Mouse (Mus musculus) myocyte (in vitro differentiated cells): Measurements from ENCODE around the gene Tmem63c.

ENCODE experiments used
- MYOD1 ChIP-seq, 3 experiments: IDR thresholded peaks; one replicate each; pipeline ENCODE4 v1.6.1; 2011; ENCODE audit warnings: control low read depth in 2 of 3, low read depth in 2 of 3, mild to moderate bottlenecking in 2 of 3, moderate library complexity in 1 of 3; ENCODE audit not compliant: insufficient read length in 2 of 3, control insufficient read depth in 1 of 3
- POLR2A ChIP-seq: IDR thresholded peaks from one replicate; pipeline ENCODE4 v1.6.1; 2011; ENCODE audit warnings: low read depth, mild to moderate bottlenecking, control low read depth, moderate library complexity; ENCODE audit not compliant: insufficient read length

DNA sequence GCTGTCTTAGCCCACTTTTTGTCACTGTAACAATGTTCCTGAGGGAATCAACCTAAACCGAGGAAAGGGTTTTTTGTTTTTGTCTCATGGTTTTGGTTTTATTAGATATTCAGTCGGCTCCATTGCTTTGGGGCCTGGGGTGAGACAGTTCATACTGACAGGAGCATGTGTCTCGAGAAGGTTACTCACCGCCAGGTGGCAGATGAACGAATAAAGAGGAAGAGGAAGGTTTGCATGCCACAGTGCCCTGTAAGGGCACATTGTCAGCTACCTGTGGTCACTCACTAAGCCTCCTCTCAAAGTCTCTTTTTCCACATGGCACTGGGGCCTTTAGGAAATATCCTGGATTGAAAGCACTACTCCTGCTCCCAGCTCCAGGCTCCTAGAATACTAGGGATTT, 49.4 kb downstream of the Tmem63c start:
- no peak for TF ChIP-seq POLR2A
- no peak for TF ChIP-seq MYOD1 (IDR thresholded peaks at IDR 0.05; ENCODE audit: control insufficient read depth in 1 of 3, insufficient read length in 2 of 3, low read depth in 2 of 3)
